Mouse (Mus musculus) skeletal muscle tissue, adult 2 months (tissue): ENCODE data around the gene Zc3h8.

Experiments
- DNase-seq: peaks from one replicate; pipeline ENCODE4 v3.0.0-alpha.2; 2012; ENCODE audit warnings: low read depth, low spot score

The Zc3h8 gene

DNA sequence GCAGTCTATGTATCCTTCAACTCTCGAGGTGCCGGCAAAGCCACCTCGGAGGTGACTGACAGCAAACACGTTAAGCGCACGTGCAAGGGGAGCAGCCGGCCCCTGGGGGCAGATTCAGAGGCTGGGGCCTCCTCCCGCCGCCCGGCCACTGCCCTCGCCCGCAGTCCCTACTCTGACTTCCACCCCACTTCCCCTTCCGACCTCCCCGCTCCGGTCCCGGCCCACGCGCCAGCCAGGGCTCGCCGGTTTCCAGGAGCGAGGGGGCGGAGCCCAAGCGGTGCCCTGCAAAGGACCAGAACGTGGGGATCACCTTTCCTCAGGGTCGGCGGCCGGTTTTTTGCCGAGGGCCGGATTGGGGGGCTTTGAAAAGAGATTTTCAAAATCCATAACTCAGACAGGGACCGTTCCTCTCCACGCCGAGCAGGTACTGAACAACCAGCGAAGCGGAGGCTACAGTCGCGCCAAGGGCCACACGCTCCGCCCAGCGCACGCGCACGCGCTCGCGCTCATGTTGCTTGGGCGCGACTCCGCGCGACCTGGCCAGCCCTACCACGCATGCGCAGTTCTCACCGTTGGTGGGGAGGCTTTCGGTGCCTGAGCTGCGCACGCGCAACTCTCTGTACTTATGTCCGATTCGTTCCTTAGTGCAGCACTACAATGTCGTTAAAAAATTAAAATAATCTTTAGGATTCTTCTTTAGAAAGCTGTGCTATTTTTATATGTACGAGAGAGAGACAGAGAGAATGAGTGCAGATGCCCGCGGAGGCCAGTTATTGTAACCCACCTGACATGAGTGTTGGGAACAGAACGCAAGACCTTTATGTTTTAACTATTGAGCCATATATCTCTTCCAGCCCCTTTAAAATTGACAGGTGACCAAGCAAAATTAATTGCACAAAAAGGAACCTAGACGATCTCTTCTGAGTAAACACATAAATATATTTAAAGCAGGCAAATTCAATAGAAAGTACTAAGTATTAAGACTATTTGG is at the start of gene Zc3h8:
Gene Zc3h8, minus strand, starts transcription at position 540 of the 991 bp plus-strand sequence.
- DNase-seq = peak; percentile 98

DNA sequence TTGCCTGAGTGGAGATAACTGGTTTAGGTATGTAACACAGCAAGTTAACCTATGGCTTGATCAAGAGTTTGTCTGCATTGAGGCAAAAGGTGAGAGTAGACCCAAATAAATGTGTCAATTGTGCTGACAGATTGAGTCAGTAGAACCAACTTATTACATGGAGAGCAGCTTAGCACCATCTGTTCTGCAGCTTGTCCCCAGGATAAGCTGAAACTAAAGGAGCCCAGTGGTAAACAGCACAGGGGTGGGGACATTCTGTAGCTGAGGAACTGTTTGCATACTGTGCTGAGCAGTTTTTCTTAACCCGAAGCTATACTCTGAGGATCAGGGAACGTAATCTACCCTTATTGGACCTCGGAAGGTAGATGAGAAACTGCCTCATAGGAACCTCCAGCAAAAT is 40.9 kb upstream of the Zc3h8 start:
- DNase-seq = no peak

DNA sequence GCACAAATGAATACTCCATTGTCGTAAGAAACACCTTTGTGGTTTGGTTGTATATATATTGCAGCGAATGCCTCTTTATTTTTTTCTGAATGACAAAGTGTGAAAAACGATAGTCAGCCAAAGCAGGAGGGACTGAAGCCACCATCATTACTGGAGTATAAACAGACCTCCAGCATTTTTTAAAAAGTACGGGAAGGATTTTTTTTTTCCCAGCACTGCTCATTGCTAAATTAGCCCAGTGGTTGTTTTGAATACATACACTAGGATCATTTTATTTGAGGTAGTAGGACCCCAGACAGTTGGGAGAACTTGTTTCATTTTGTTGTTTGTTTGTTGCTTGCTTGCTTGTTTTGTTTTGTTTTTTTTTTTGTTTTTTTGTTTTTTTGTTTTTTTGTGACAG is 31.7 kb upstream of the Zc3h8 start:
- DNase-seq = no peak

DNA sequence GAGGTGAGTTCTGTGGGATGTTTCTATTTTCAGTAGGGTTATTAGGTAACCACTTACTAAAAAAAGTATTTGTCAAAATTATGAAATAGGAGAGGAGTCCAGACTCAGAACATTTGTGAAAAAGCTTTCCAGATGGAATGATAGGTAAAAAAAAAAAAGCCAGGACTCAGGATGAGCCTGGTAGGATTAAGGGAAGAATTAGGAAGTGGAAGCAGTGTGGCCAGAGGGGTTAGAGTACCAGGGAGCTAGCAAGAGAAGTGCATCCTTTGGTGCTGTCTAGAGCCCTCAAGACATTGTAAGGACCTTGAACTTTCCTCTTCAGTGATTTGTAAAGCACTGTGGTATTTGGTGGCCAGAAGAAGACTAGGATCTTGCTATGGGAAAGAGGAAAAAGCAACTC is 28.4 kb upstream of the Zc3h8 start:
- no peak for DNase-seq

DNA sequence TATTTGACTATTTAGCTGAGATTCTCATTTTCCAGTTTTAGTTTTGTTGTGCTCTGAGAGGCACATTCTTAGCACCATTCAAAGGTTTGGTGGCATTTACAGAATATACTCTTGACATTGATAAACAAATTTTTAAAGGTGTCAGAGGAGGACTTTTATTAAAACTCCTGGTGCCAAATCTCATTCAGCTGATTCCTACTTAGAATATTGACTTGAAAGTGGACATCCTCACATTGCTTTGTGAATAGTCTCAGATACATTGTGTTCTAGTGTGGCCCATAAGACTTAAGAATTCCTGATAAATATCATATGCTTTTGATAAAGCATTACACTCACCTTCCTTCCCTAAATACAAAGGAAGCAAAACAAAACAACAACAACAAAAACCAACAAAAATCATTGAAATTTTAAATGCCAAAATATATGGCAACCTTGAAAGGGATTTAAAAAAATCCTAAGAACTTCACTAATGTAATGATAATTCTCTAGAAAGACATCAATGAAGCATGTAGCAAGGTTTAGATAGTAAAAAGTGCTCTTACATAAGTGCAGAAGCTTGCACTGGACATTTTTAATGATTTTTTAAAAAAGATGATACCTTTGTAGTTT is 24.7 kb upstream of the Zc3h8 start:
- no peak for DNase-seq

DNA sequence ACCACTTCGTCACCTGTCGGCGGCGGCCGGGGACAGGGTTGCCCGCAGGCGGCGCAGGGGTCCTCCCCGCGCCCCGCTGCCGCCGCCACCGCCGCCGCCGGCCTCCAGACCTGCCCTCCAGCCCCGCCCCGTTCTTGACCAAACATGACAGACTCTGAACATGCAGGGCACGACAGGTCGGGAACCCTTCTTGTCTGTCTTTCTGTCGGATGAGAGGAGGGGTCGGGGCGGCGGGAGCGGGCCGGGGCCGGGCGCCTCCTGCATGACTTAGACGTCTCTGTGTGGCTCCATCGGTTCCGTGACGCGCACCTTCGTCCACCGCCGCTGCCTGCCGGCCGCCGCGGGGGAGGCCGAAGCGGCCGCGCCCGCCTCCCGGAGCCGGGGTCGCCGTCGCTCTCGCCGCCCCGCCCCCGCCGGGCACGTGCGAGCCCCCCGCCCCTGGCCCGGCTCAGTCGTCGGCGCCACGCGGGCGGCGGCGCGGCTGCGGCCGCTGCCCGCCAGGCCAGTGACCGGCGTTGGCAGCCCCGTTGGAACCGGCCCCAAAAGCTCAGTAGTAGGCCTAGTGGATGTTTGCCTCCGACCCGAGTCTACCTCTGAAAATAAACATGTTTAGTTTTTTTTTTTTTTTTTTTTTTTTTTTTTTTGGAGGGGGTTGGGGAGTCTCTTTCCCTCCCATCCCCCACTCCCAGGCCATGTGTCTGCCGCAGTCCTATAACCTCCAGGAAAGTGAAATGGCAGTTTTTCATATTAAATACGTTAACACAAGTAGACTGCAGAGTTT is 24.0 kb upstream of the Zc3h8 start, which contains the start of gene Gm10762:
Gene Gm10762, minus strand, starts transcription at position 65 of the 781 bp plus-strand sequence.
- DNase-seq = peak; percentile 79

DNA sequence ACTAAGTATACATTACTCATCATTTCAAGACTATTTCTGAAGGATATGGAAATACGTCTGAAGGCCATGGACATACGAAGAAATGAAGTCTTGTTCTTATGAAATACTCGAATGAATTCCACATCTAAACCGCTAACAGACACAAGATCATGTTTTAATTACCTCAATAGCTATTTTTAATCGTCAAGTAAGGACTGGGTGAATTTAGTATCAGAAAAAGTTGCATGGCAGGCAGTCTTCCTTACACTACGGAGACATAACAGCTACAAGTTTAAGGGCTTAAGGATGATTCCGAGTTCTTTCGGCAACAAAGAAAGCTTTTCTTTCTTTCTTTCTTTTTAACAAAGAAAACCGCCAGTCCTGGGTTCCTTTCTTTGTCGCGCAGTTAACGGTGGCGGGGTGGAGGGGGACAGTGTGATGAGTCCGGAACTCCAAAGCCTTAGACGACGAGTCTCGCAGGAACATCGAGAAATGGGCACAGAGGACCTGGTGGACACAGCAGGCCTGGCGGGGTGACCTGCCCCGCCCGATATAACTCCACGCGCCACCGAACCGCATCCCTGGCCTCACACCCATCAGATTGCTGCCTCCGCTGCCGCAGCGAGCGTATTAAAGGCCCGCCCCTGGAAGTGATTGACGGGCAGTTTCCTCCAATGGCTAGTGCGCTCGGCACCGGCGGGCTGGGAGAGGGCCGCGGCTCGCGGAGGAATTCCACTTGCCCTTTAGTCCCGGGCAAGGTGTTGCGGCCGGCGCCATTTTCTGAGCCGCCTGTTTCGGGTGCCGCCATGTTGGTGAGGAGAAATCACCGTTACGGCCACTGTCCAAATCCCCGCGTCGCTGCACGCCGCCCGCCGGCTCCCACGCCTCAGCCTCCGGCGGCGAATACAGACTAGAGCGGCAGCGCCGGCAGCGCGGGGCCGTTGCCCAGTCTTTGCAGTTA is 23.0 kb upstream of the Zc3h8 start, which contains the start of gene Zc3h6:
Gene Zc3h6, plus strand, starts transcription at position 762 of the 940 bp plus-strand sequence.
- peak; percentile 98 for DNase-seq

DNA sequence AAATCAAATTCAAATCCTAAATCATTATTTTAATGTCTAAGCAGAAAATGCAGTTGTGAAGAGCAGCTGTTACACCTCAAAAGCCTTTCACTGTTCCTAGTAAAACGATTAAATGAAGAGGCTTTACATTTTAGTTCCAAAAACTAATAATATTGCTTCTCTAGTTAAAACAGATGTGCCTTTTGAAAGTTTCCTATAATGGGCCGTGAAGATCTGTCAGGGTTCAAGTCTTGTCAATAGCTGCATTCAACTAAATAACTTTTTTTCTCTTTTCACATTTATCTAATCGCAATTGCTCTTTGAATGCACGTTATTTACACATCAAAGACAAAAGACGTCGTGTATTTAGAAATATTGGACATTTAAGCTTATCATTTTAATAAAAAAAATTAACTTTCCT is 22.4 kb upstream of the Zc3h8 start:
- DNase-seq = no peak

DNA sequence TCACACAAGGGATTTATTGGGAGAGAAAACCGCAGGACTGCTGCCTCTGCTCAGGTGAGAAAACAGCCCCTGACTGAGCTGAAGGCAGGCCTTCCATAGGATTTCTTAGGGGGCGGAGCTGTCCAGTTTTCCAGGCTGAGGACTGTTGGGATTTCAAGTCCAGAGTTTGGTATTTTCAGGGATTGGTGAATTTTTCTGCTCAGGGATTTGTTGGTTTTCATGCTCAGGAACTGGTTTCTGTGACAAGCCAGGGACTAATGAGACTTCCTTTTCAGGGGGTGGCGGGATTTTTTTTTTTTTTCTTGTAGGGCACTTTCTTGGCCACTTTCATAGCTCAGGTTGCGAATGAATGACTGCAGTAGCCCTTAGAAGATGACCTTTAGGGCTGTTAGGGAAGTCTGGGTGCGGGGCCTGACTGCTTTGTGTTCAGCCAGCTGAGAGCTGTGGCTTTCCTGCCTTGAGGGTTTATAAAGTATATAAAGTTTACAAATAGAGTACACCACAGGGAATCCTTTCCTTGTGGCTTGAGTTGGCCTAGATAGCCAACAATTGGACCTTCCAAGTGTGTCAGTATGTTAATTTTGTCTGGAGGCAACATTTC is 21.7 kb upstream of the Zc3h8 start:
- DNase-seq = no peak

DNA sequence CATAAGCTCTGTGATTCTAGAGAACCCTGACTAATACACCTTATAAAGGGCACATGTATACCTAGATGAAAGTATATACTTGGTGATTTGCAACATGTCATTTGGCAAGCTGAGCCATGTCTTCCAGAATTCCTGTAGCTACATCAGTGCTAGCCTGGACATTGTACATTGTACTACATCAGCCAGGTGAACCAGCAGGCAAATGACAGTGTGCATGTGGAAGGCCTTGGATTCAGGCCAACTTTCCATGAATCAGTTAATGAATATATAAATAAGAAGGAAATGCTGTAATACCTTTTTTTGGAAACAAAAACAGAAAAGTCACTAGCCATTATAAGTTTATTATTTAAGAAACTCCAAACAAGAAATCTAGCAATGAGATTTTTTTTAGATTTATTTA is 10.3 kb upstream of the Zc3h8 start:
- no peak for DNase-seq

DNA sequence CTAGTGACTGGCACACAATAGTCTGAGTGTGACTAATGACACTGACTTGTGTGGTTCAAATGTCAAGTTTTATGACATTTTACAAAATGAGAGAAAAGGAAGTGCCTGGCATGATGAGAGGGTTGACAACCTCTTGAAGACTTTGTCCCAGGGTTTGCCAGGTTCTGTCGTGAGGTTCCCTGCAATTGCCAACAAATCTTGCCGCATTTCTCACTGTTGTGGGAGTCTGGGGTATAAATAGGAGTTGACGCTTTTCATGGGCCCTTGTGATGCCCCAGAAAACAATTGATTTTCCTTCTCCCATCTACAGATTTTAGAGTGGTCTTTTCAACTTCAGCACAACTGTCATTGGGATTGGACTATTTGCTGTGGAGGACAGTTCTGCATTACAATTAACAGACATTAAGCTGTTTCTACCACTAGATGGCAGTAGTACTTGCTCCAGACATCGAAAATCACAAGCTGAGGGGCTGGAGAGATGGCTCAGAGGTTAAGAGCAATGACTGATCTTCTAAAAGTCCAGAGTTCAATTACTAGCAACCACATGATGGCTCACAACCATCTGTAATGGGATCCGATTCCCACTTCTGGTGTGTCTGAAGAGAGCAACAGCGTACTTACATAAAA is 4.2 kb upstream of the Zc3h8 start:
- peak; percentile 60 for DNase-seq

DNA sequence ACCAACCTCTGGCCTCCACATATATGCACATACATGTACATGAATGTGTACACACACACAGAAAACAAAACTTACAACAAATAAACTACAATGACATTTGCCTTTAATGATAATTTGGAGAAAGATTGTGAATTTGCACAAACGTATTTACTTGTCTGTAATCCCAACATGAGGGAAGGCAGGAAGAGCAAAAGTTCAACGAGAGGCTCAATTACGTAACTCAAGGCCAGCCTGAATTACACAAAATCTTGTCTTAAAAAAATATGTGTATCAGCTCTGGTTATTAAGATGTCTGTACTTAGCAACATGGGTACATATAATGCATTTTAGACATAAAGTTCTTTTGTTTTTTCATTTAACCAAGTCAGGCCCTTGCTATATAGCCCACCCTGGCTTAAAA is 7.6 kb downstream of the Zc3h8 start:
- no peak for DNase-seq

DNA sequence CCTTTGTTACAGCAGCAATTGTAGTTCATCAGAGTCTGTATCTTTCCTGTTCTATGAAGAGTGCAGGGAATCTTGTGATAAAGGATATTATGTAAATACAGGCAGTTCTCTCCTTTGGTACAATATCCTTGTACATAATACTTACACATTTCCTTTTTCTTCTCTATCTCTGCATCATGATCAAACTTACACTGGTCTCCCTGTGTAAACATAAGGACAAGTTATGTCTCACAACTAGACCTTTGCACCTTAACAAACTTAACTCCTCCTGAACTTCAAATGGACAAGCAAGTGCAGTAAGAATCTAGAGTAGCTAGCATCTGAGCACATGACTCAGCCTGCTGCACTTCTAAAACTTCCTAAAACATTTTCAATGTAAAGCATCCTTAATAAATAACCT is 13.2 kb downstream of the Zc3h8 start:
- DNase-seq = no peak

DNA sequence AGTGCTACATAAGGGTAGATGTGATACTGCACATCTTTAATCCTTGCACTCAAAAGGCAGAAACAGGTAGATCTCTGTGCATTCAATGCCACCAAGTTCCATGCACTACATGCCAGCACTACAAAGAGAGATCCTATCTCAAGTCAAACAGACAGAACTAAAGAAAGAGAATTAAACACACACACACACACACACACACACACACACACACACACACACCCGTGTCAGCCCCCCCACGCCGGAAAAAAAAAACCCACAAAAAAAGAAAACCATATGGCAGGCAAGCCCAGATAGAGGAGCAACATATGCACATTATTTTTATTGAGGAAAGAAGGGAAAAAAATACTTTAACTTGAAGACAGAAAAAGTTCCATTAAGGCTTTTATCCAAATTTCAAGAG is 15.4 kb downstream of the Zc3h8 start:
- no peak for DNase-seq

DNA sequence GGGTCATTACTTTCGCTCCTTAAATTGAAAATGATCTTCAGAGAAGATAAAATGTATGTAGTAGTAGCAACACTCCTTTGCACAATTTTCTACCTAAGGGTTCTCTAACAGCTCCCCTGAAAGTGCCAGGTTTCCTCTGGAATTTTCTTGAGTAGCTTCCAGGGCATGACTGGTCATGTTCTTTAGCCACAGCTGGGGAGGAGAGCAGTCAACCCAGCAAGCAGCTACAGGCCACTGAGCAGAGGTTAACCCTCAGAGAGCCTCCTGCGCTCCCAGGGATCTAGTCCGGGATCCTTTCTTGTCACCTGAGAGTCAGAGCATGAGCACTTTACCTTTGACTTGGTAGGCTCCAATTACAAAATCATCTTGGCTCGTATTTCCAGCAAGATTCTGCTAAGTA is 19.1 kb downstream of the Zc3h8 start:
- DNase-seq = no peak

DNA sequence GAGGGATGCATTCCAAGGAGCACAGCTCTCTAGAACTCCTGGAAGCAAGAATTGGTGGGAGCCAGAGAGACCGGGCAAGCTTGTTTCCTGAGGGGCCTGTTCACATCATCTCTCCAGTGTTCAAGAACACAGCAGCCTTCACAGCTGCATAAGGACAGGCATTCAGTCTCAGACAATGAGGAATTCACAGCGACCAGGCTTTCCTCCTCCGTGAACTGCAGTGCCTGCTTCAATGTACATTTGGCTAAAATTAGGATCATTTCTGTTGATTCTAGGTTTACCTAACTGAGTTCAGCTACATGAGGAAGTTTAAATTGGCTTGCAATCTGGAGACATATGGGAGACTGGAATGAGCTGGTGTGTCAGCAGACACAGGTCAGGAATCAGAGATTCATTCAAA is 27.3 kb downstream of the Zc3h8 start:
- DNase-seq = no peak

DNA sequence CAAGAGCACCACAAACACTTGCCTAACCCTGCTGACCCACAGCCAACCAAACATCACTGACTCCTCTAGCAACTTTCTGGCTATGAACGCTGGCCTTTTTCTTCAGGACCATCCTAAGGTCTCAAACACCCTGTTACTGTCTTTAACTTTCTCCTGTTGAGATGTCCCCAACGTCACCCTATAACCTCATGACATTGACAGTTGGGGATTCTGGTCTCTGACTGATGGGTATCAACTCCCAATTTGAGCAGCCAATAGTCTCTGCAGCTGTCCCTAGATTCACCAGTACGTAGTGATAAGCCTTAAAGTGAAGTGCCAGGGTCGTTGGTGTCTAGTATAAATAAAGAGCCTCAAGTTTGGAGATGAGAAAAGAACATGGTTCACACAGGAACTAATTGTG is 28.9 kb downstream of the Zc3h8 start:
- no peak for DNase-seq

DNA sequence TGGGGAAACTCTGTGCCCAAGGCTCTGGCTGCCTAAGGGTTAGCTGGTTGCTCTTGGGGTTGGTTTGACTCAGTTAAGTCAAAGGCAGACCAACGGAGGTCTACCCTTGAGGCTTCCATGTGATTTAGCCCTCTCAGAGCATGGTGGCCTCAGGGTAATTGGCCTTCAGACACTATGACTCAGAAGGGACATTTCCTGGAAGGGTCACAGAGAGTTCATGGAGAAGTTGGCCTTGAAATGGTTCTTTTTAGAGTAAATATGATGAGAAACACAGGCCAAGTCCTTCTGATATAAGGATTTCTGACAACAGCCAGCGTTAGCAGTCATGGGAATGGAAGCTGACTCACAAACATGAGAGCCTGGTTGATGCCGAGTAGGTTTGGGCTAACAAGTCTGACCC is 40.2 kb downstream of the Zc3h8 start:
- DNase-seq = no peak

DNA sequence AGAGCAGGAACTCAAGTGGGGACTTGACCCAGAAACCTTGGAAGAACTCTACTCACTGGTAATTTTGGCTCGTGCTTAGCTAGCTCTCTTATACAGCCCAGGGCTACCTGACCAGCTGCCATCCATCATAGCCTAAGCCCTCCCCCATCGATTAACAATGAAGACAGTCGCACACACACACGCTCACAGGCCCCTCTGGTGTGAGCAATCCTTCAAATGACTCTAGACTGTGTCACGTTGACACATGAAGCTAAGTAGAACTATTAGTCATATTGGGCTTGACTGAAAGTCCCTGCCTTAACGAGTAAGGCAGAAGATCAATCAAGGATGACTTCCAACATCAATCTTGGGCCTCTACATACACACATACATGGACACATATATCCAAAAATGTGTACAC is 41.0 kb downstream of the Zc3h8 start:
- DNase-seq = no peak

DNA sequence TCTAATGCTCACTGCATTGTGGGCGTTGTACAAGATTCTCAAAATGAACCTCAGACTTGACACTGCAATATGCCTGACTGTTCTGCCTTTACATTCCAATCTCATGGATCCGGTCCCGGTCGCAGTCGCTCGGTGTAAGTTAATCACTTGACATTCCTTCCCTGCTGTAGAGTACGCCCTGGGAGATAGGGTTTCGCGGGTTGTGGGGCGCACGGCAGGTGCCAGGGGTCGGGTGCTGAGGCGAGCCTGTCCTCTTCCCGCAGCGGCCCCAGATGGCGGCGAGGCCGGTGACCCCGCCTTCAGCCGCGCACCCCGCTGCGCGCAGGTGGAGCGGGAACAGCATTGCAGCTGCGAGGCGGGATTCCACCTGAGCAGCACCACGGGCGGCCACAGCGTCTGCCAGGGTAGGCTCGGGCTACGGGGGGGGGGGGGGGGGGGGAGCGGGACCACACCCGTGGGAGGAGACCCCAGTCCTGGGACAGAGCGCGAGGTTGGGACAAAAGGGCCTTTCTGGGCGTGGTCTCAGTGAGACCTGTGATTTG is 51.6 kb downstream of the Zc3h8 start:
- no peak for DNase-seq
